Mouse (Mus musculus) urinary bladder, postnatal 4 days (tissue): Measurements from ENCODE around the gene Btaf1.

Source experiments
- DNase-seq, 2 experiments: peaks; one replicate each; pipeline ENCODE4 v3.0.0; 2021 to 2022; ENCODE audit warnings: low spot score in 2 of 2

Btaf1 gene

GRCm38 (mm10) chr19:36925671-36926552 lies at the start of gene Btaf1:
Gene Btaf1, plus strand, starts transcription at chr19:36926079.
- peak; percentile 79 to 82 for DNase-seq

GRCm38 (mm10) chr19:36877329-36877728 lies 48.5 kb upstream of the Btaf1 start:
- no peak for DNase-seq

- DNase-seq: no peak
Measured at GRCm38 (mm10) chr19:36878743-36879495, 47.0 kb upstream of the Btaf1 start.

GRCm38 (mm10) chr19:36883119-36883518 lies 42.8 kb upstream of the Btaf1 start:
- no peak for DNase-seq

- DNase-seq: no peak
Measured at GRCm38 (mm10) chr19:36886316-36886715, 39.6 kb upstream of the Btaf1 start.

- no peak for DNase-seq
Measured at GRCm38 (mm10) chr19:36887706-36888105, 38.2 kb upstream of the Btaf1 start.

- DNase-seq: no peak
Measured at GRCm38 (mm10) chr19:36891746-36892145, 34.1 kb upstream of the Btaf1 start.

- DNase-seq: no peak
Measured at GRCm38 (mm10) chr19:36896791-36897569, 28.9 kb upstream of the Btaf1 start.

- no peak for DNase-seq
Measured at GRCm38 (mm10) chr19:36897778-36898177, 28.1 kb upstream of the Btaf1 start.

GRCm38 (mm10) chr19:36903377-36903776 lies 22.5 kb upstream of the Btaf1 start:
- no peak for DNase-seq

- peak; percentile 26 to 61 for DNase-seq
Measured at GRCm38 (mm10) chr19:36904211-36905007, 21.5 kb upstream of the Btaf1 start.

- DNase-seq: no peak
Measured at GRCm38 (mm10) chr19:36909150-36909549, 16.7 kb upstream of the Btaf1 start.

GRCm38 (mm10) chr19:36909676-36910292 lies 16.1 kb upstream of the Btaf1 start:
- DNase-seq: peak; percentile 22 to 71

GRCm38 (mm10) chr19:36910424-36911045 lies 15.3 kb upstream of the Btaf1 start:
- peak in 1 of 2 experiments; percentile 19 for DNase-seq

- DNase-seq: no peak
Measured at GRCm38 (mm10) chr19:36913064-36913463, 12.8 kb upstream of the Btaf1 start.

GRCm38 (mm10) chr19:36916206-36916605 lies 9.7 kb upstream of the Btaf1 start:
- no peak for DNase-seq

- no peak for DNase-seq
Measured at GRCm38 (mm10) chr19:36916876-36917389, 8.9 kb upstream of the Btaf1 start.

GRCm38 (mm10) chr19:36918441-36919301 lies 7.2 kb upstream of the Btaf1 start:
- peak; percentile 73 to 75 for DNase-seq

- DNase-seq: no peak
Measured at GRCm38 (mm10) chr19:36919466-36919865, 6.4 kb upstream of the Btaf1 start, which contains the start of gene Fgfbp3. Gene Fgfbp3, minus strand, starts transcription at chr19:36919615.
